Mouse (Mus musculus): ENCODE measurements at regions not wholly inside any gene's neighbourhood (a gene's known extent, or its start where the extent isn't known, plus 50 kb on each side); places are given as distances from the start of the nearest gene placed in this dataset.

DNA sequence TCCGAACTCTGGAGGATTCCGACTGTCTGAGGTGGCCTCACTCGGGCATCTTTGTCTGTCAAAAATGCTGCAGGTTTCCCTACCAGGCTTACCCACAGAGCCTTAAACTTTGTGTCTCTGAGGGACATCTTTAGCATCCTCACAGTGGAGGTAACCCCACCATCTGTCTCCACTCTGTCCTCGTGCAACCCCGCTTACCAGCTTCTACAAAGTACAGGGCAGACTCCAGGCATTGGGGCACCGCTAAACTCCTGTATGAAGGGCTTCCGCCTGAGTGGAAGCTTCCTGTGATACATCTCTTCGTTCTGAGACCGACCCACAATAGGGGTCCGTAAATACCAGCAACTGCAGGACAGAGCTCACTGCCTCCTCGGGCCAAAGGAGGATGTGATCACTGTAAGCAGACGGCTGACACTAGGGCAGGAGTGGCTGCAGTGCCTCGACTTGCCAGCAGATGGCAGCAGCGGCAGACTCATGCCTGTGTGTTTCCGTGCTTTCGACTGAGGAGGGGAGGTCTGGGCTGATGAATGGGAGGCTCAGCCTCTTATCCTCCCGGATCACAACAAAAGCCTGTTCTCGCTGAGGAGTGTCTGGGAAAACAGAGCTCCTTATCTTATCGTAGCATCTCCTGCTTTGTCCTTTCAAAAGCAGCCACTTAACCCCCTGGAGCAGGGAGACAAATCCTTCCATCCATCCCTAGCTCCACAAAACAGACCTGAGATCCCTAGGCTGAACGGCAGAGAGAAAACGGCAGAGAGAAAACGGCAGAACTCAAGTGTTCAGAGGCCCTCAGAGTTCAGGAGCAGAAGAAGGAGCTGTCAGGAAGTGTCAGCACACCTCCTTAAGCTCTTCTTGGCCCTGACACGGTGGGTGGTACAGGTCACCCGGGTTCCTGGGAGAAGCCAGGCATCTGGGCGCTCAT lies 78.1 kb upstream of the Prok2 start:
- H3K9me3 ChIP-seq (ENCODE audit: control insufficient read depth, low read length): 0 out of 2 replicates have a peak, but pooled peaks cover 6% of the 10 kb centered on the region
- no peak overlapping the region for H3K9ac ChIP-seq (ENCODE audit: low read length)
- H3K27me3 ChIP-seq (ENCODE audit: control insufficient read depth, insufficient read depth, low read length): peaks cover 17% of the 10 kb centered on the region
- H3K4me2 ChIP-seq (ENCODE audit: low read length): peak overlapping the region; percentile 51
- no peak overlapping the region for H3K27ac ChIP-seq (replicated peaks in 1 of 2; ENCODE audit: control insufficient read depth in 1 of 2, insufficient read depth in 1 of 2, low read depth in 2 of 2, low read length in 2 of 2)
- 18% methylated on average over 25 of the region's 25 CpGs for WGBS
- H3K4me1 ChIP-seq (ENCODE audit: control insufficient read depth in 2 of 2, insufficient read depth in 2 of 2, low read length in 2 of 2): peaks cover 14 to 20% of the 10 kb centered on the region in 2 experiments
- ATAC-seq (ENCODE audit: insufficient number of reproducible peaks, insufficient read depth, low FRiP score, low read depth): peak; percentile 48; the same call in 1 of the 2 replicates
- H3K36me3 ChIP-seq (ENCODE audit: control insufficient read depth, insufficient read depth, low read length): no peaks in the 10 kb centered on the region
- peak overlapping the region in 1 of 2 experiments; percentile 14; a peak in 1 of 4 replicates for H3K4me3 ChIP-seq (ENCODE audit: control insufficient read depth in 1 of 2, insufficient read depth in 1 of 2, low read depth in 1 of 2, low read length in 2 of 2)

DNA sequence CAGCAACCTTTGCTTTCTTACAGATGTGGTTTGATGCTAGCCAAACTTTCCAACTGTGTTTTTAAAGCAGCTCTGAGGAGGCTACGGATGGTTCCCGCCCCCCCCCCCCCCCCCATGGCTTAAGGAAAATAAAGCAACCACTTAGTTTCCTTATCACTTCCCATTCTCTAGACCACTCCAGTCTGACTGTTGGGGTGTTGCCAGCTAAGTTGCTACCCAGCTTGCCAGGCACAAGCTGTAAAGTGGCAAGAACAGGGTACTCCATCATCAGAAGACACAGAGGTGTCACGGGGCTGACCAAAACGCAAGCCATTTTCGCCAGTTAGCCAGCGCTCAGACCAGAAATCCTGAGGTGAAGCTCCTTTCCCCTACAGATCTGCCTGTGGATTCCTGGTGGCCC lies 74.7 kb upstream of the Prok2 start:
- 28% methylated on average over 6 of the region's 6 CpGs for WGBS
- Histone ChIP-seq H3K4me2 (ENCODE audit: low read length) (no peak overlapping the region), H3K36me3 (ENCODE audit: control insufficient read depth, insufficient read depth, low read length) (no peaks in the 10 kb centered on the region), H3K27ac (replicated peaks in 1 of 2; ENCODE audit: control insufficient read depth in 1 of 2, insufficient read depth in 1 of 2, low read depth in 2 of 2, low read length in 2 of 2) (no peak overlapping the region), H3K4me1 (ENCODE audit: control insufficient read depth in 2 of 2, insufficient read depth in 2 of 2, low read length in 2 of 2) (peaks cover 14 to 20% of the 10 kb centered on the region in 2 experiments), H3K4me3 (ENCODE audit: control insufficient read depth in 1 of 2, insufficient read depth in 1 of 2, low read depth in 1 of 2, low read length in 2 of 2) (no peak overlapping the region), H3K9me3 (ENCODE audit: control insufficient read depth, low read length) (no peaks in the 10 kb centered on the region), H3K27me3 (ENCODE audit: control insufficient read depth, insufficient read depth, low read length) (peaks cover 10% of the 10 kb centered on the region), H3K9ac (ENCODE audit: low read length) (no peak overlapping the region)
- ATAC-seq (ENCODE audit: insufficient number of reproducible peaks, insufficient read depth, low FRiP score, low read depth): no peak

DNA sequence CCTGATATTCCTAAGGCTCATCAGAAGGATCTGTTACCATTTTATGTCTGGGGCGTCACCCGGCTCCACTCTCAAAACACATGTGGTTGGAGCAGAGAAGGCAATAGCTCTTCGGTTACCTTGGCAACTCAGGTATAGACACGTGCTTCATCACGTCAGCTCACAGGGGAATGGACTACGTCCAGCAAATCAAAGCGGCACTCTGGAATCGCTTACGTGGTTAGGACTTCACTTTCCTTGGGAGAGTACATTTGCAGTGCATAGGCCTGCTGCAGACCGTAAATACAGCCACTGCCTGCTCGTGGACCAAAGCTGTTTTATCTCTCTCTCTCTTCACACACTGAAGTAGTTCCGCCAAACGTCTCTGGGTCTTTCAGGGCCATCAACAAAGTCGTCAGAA lies 74.1 kb upstream of the Prok2 start:
- no peak overlapping the region for H3K4me2 ChIP-seq (ENCODE audit: low read length)
- 27% methylated on average over 14 of the region's 14 CpGs for WGBS
- no peaks in the 10 kb centered on the region for H3K36me3 ChIP-seq (ENCODE audit: control insufficient read depth, insufficient read depth, low read length)
- H3K9ac ChIP-seq (ENCODE audit: low read length): no peak overlapping the region
- peaks cover 14 to 20% of the 10 kb centered on the region in 2 experiments for H3K4me1 ChIP-seq (ENCODE audit: control insufficient read depth in 2 of 2, insufficient read depth in 2 of 2, low read length in 2 of 2)
- H3K4me3 ChIP-seq (ENCODE audit: control insufficient read depth in 1 of 2, insufficient read depth in 1 of 2, low read depth in 1 of 2, low read length in 2 of 2): no peak overlapping the region
- H3K9me3 ChIP-seq (ENCODE audit: control insufficient read depth, low read length): no peaks in the 10 kb centered on the region
- no peak for ATAC-seq (ENCODE audit: insufficient number of reproducible peaks, insufficient read depth, low FRiP score, low read depth)
- H3K27ac ChIP-seq (replicated peaks in 1 of 2; ENCODE audit: control insufficient read depth in 1 of 2, insufficient read depth in 1 of 2, low read depth in 2 of 2, low read length in 2 of 2): no peak overlapping the region
- H3K27me3 ChIP-seq (ENCODE audit: control insufficient read depth, insufficient read depth, low read length): peaks cover 8% of the 10 kb centered on the region

DNA sequence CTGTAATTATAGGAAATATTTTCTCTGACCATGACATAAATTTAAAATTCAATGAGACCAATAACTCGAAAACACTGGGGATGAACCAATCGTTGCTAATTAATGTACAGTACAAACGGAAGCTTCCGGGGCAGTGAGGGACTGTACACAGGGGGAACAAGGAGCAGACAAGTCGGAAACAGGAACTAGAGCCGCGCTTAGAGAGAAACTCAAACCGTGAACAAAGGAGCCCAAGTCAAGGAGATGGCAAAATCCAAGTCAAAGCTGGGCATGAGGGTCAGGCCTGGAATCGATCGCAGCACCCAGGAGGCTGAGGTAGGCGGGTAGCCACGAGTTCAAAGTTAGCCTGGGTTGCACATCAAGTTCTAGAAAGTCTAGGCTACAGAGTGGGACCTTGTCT lies 70.2 kb upstream of the Prok2 start:
- H3K9me3 ChIP-seq (ENCODE audit: control insufficient read depth, low read length): no peaks in the 10 kb centered on the region
- H3K4me3 ChIP-seq (ENCODE audit: control insufficient read depth in 1 of 2, insufficient read depth in 1 of 2, low read depth in 1 of 2, low read length in 2 of 2): no peak overlapping the region
- ATAC-seq (ENCODE audit: insufficient number of reproducible peaks, insufficient read depth, low FRiP score, low read depth): no peak
- H3K27ac ChIP-seq (replicated peaks in 1 of 2; ENCODE audit: control insufficient read depth in 1 of 2, insufficient read depth in 1 of 2, low read depth in 2 of 2, low read length in 2 of 2): no peak overlapping the region
- H3K4me2 ChIP-seq (ENCODE audit: low read length): no peak overlapping the region
- H3K4me1 ChIP-seq (ENCODE audit: control insufficient read depth in 2 of 2, insufficient read depth in 2 of 2, low read length in 2 of 2): peaks cover 5 to 14% of the 10 kb centered on the region in 2 experiments
- H3K27me3 ChIP-seq (ENCODE audit: control insufficient read depth, insufficient read depth, low read length): no peaks in the 10 kb centered on the region; the same call in none of the 2 replicates
- no peak overlapping the region for H3K9ac ChIP-seq (ENCODE audit: low read length)
- WGBS: 86% methylated on average over 12 of the region's 12 CpGs
- no peaks in the 10 kb centered on the region for H3K36me3 ChIP-seq (ENCODE audit: control insufficient read depth, insufficient read depth, low read length)

DNA sequence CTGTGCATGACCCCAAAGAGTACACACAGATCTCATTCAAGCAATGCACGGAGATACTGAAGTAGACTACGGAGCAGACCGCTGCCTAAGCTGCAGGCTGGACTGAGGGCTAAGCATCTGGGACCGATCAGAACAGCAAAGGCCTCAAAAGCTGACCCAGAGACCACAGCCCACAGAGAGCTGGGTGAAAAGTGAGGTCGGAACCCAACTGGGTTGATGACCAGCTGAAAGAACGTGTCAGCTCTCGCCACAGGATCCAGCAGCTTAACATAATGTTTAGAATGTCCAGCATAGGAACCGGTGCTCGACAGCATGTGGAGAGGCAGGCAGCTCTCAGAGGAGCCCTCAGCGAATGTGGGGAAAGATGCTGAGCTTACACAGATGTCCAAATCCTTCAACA lies 67.4 kb upstream of the Prok2 start:
- 52% methylated on average over 10 of the region's 10 CpGs for WGBS
- no peaks in the 10 kb centered on the region for H3K4me1 ChIP-seq (ENCODE audit: control insufficient read depth in 2 of 2, insufficient read depth in 2 of 2, low read length in 2 of 2)

DNA sequence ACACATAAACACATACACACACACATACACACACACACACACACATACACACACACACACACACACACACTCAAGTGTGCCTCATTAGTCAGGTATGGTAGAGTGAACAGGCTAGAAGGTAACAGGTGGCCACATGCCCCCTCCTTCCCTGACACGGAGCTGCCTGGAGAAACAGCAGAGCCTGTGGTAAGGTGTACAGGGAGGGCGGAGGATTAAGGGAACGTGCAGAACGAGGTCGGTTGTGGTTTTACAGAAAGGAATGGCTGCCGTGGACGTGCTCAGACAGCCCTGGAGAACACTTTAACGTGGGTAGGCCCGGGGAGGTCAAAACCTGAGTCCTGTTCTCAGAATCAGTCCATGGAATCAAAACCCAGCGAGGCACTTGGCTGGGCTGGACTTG lies 66.2 kb upstream of the Prok2 start:
- no peaks in the 10 kb centered on the region; the same call in 1 of the 2 replicates for H3K27me3 ChIP-seq (ENCODE audit: control insufficient read depth, insufficient read depth, low read length)
- 77% methylated on average over 10 of the region's 10 CpGs for WGBS
- no peak overlapping the region for H3K4me3 ChIP-seq (ENCODE audit: control insufficient read depth in 1 of 2, insufficient read depth in 1 of 2, low read depth in 1 of 2, low read length in 2 of 2)
- H3K36me3 ChIP-seq (ENCODE audit: control insufficient read depth, insufficient read depth, low read length): no peaks in the 10 kb centered on the region
- H3K4me1 ChIP-seq (ENCODE audit: control insufficient read depth in 2 of 2, insufficient read depth in 2 of 2, low read length in 2 of 2): no peaks in the 10 kb centered on the region
- no peak overlapping the region for H3K27ac ChIP-seq (replicated peaks in 1 of 2; ENCODE audit: control insufficient read depth in 1 of 2, insufficient read depth in 1 of 2, low read depth in 2 of 2, low read length in 2 of 2)
- ATAC-seq (ENCODE audit: insufficient number of reproducible peaks, insufficient read depth, low FRiP score, low read depth): no peak
- H3K9me3 ChIP-seq (ENCODE audit: control insufficient read depth, low read length): no peaks in the 10 kb centered on the region
- no peak overlapping the region for H3K4me2 ChIP-seq (ENCODE audit: low read length)
- no peak overlapping the region for H3K9ac ChIP-seq (ENCODE audit: low read length)

More for the DNA sequence above, 67.4 kb upstream of the Prok2 start:
- no peak overlapping the region for H3K4me2 ChIP-seq (ENCODE audit: low read length)
- H3K27ac ChIP-seq (replicated peaks in 1 of 2; ENCODE audit: control insufficient read depth in 1 of 2, insufficient read depth in 1 of 2, low read depth in 2 of 2, low read length in 2 of 2): no peak overlapping the region
- no peak overlapping the region for H3K4me3 ChIP-seq (ENCODE audit: control insufficient read depth in 1 of 2, insufficient read depth in 1 of 2, low read depth in 1 of 2, low read length in 2 of 2)
- H3K9ac ChIP-seq (ENCODE audit: low read length): no peak overlapping the region
- no peak for ATAC-seq (ENCODE audit: insufficient number of reproducible peaks, insufficient read depth, low FRiP score, low read depth)
- no peaks in the 10 kb centered on the region; the same call in 1 of the 2 replicates for H3K27me3 ChIP-seq (ENCODE audit: control insufficient read depth, insufficient read depth, low read length)
- H3K36me3 ChIP-seq (ENCODE audit: control insufficient read depth, insufficient read depth, low read length): no peaks in the 10 kb centered on the region
- H3K9me3 ChIP-seq (ENCODE audit: control insufficient read depth, low read length): no peaks in the 10 kb centered on the region

DNA sequence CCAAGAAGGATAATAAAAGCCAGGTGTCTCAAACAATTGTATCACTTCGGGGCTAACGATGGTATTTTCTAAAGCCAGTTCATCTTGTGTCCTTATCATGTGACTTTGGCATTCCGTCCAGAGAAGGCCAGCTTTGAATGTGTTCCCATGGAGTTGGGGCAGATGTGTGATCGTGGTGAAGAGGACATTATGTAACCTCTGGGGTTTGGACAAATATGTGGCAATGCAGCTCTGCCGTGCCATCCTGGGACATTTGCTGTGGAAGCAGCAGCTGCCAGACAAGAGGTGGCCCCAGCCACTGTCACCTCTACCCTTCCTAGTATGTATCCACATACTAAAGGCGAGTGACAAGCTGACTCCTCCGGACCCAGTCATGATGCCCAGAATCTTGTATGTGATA lies 60.8 kb upstream of the Prok2 start:
- Histone ChIP-seq H3K9me3 (ENCODE audit: control insufficient read depth, low read length) (no peaks in the 10 kb centered on the region), H3K36me3 (ENCODE audit: control insufficient read depth, insufficient read depth, low read length) (no peaks in the 10 kb centered on the region), H3K4me1 (ENCODE audit: control insufficient read depth in 2 of 2, insufficient read depth in 2 of 2, low read length in 2 of 2) (no peaks in the 10 kb centered on the region), H3K4me2 (ENCODE audit: low read length) (no peak overlapping the region), H3K27ac (replicated peaks in 1 of 2; ENCODE audit: control insufficient read depth in 1 of 2, insufficient read depth in 1 of 2, low read depth in 2 of 2, low read length in 2 of 2) (no peak overlapping the region), H3K4me3 (ENCODE audit: control insufficient read depth in 1 of 2, insufficient read depth in 1 of 2, low read depth in 1 of 2, low read length in 2 of 2) (no peak overlapping the region), H3K9ac (ENCODE audit: low read length) (no peak overlapping the region), H3K27me3 (ENCODE audit: control insufficient read depth, insufficient read depth, low read length) (no peaks in the 10 kb centered on the region)
- 77% methylated on average over 7 of the region's 7 CpGs for WGBS
- ATAC-seq (ENCODE audit: insufficient number of reproducible peaks, insufficient read depth, low FRiP score, low read depth): no peak

Measured in heart, embryonic 14.5 days (tissue).